Mouse (Mus musculus): Measurements from ENCODE around the gene Nek7.
A peak's percentile ranks its signal among the peaks of the same experiment; 100 is the strongest.

Nek7 gene

GRCm38 (mm10) chr1:138619996-138620461 is at the start of gene Nek7:
Nek7 (minus strand) TSS chr1:138620141.
- DNase-seq (ENCODE audit: low read depth, low spot score): peak; percentile 72

- no peak for DNase-seq (ENCODE audit: low read depth, low spot score)
Observed at GRCm38 (mm10) chr1:138662342-138662741, 42.4 kb upstream of the Nek7 start.

DNA sequence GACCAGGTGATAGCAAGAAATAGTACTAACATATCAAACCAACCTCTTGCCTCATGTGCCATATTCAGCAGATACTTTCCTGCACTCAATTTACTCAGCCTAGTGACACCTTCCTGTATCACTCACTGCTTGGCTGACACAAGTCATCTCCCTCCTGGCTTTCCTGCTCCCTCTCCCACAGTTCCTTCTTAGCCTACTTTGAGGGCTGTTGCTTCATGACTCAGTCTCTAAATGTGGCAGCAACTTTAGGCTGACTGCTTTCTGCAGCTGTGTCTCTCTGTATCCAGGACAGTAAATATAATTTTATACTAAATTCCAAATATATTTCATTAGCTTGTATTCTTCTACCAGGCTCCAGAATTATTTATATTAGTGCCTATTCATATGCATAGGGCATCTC is 34.3 kb upstream of the Nek7 start:
- DNase-seq (ENCODE audit: low read depth, low spot score): no peak

- no peak for DNase-seq (ENCODE audit: low read depth, low spot score)
Observed at GRCm38 (mm10) chr1:138644991-138645390, 25.1 kb upstream of the Nek7 start.

GRCm38 (mm10) chr1:138643306-138643830 is 23.4 kb upstream of the Nek7 start:
- no peak for DNase-seq (ENCODE audit: low read depth, low spot score)

GRCm38 (mm10) chr1:138640934-138641461 is 21.1 kb upstream of the Nek7 start:
- no peak for DNase-seq (ENCODE audit: low read depth, low spot score)

- peak; percentile 28 for DNase-seq (ENCODE audit: low read depth, low spot score)
Observed at GRCm38 (mm10) chr1:138637850-138638249, 17.9 kb upstream of the Nek7 start.

- DNase-seq (ENCODE audit: low read depth, low spot score): no peak
Observed at GRCm38 (mm10) chr1:138634561-138634960, 14.6 kb upstream of the Nek7 start.

GRCm38 (mm10) chr1:138628919-138629318 is 9.0 kb upstream of the Nek7 start:
- DNase-seq (ENCODE audit: low read depth, low spot score): no peak

- no peak for DNase-seq (ENCODE audit: low read depth, low spot score)
Observed at GRCm38 (mm10) chr1:138628486-138628885, 8.5 kb upstream of the Nek7 start.

DNA sequence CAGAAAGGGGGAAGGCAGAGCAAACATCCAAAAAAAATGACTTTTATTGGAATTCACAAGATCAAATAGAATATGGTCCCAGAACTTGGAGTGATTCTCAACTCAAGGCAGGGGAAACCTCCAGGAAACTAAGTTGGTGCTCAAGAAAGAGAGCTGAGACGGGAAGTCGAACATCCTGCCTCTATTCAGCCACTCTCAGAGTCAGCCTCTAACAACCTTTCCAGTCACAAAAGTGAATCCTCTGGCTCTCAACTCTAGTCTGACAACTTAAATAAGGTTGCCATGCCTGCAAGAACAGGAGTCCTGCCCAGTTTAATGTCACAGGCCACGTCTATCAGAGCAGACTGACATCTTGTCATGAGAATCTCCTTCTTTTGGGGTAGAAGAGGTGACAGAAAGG is 7.9 kb upstream of the Nek7 start:
- DNase-seq (ENCODE audit: low read depth, low spot score): no peak

DNA sequence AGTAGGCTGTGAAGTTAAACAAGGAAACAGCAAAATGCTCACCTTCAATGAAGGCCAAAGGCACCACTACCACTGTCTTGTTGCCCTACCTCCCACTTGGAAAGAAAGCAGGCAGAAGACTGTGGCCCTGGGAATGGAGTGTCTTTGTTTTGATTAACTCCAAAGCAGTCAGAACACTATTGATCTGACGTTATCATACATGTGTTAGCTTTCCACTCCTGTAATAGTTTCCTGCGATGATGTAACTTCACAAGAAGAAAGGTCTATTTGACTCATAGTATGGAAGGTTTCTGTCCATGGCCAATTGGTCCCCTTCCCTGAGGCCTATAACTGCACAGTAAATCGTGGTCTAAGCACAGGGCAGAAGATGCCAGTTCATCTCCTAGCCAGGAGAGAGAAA is 6.3 kb upstream of the Nek7 start:
- DNase-seq (ENCODE audit: low read depth, low spot score): no peak

DNA sequence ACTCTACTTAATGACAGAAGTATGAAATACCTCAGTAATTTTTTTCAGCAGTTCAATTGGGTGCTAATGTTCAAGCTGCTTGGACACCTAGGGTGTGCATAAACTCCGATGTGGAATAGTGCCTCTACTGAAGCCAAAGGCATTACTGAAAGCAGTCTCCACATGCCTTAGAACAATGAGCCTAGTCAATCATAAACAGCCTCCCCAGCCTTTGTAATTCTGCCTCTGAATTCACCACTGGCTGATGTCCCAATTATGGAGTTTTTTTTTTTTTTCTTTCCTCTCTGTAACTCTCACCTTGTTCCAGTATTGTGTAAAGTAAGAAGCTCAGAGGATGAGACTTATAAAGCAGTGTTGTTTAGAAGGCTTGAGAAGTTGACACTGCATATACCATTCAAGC is 3.9 kb upstream of the Nek7 start:
- no peak for DNase-seq (ENCODE audit: low read depth, low spot score)

- DNase-seq (ENCODE audit: low read depth, low spot score): no peak
Observed at GRCm38 (mm10) chr1:138622831-138623230, 2.9 kb upstream of the Nek7 start.

DNA sequence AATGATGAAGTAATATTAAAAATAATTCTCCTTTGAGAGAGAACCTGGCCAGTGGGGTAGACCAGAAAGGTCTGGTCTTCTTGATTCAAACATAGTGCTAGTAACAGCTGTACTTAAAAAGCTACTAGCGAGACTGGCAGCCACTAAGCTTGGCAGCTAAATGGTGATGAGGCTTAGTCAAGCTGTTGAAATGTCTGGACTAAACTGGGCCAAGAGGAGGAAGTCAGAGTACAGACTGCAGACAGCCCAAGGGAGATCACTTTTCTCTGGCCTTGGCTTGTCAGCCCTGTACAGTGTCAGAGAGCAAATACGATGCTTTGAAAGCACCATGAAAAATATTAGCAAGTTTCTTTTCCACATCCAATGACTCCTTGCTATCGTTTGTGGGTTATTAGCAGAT is 2.5 kb upstream of the Nek7 start:
- no peak for DNase-seq (ENCODE audit: low read depth, low spot score)

DNA sequence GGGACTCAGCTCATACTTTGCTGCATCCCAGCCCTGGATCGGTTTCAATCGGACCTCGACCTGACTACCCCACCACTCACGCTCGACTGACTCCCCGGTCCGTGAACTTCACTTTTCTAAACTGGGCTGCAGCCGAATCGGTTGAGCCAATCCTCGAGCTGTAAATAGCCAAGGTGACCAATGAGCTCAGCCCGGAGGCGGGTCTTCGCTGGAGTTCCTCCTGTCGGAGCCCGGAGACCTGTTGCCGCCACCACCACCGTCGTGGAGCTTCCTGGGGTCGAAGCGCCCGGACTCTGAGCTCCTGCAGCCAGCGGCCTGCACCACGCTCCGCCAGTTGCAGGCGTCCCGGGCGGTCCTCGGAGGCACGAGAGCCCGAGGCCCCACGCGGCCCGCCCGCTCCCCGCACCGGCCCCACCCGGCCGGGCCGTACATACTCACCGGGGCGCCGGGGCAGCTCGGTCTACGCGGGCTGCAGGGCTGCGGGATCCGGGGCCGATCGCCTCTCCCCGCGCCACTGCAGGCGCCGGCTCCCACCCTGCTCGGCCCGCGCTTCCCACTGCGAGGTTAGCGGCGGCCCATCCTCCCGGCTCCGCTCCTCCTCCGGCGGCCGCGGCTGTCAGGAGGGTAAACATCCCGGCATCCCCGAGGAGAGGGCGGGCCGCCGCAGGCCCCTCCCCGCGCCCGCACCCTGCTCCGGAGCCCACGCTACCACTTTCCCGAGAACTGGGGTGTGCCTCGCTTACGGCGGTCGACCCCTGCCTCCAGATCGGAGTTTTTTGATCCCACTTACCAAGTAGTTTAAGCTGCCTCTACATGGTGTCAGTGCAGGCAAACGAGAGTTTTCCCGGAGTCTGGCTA is 598 bp downstream of the Nek7 start:
- peak; percentile 97 for DNase-seq (ENCODE audit: low read depth, low spot score)

DNA sequence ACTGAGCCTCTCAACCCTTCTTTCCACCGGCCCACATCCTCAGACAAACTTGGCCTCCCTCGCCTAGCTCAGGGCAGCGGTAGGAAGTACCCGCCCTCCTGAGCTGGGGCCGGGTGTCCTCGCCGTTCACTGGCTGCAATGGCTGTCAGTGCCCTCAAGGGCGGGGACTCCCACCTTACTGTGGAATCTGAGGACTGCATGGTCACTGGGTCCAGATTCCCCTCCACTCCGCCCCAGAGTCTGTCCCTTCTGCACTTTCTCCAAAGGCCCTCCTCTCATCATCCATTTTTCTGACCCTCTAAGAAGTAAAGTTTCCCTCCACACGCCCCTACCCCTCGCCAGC is 2.0 kb downstream of the Nek7 start:
- peak; percentile 90 for DNase-seq (ENCODE audit: low read depth, low spot score)

GRCm38 (mm10) chr1:138617279-138618011 is 2.5 kb downstream of the Nek7 start:
- no peak for DNase-seq (ENCODE audit: low read depth, low spot score)

DNA sequence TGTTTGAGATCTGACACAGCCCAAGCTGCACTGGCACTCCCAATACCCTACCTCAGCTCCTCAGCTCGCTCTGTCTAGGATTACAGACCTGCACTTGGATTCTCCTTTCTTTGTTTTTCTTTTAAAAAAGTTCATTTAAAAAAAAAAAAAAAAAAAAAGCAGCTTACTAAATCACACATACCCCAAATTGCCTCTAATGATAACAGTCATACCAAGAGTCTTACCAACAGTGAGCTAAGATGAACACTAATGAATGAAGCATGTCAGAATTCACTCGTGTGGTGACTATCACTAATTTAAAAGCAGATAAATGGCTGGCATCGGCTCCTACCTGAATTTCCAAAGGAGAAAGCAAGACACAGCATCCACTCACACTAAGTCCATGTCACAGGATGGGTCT is 4.6 kb downstream of the Nek7 start:
- no peak for DNase-seq (ENCODE audit: low read depth, low spot score)

GRCm38 (mm10) chr1:138614552-138615287 is 5.2 kb downstream of the Nek7 start:
- no peak for DNase-seq (ENCODE audit: low read depth, low spot score)

DNA sequence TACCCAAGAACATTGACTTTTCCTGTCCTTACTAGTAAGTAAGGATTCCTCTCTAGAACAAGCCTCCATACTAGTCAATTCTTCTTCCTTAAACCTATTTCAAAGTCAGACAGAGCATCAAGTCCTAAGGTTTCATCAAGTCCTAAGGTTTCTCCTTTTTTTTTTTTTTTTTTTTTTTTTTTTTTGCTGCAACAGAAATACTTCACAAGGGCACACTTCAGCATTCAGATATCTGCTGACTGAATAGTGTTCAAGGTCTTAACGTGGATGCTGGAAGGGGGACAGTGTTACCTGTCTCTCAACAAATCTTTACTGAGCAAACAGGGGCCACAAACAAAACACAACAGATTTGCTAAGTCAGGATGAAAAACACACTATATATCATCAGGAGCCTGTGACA is 7.8 kb downstream of the Nek7 start:
- no peak for DNase-seq (ENCODE audit: low read depth, low spot score)

DNA sequence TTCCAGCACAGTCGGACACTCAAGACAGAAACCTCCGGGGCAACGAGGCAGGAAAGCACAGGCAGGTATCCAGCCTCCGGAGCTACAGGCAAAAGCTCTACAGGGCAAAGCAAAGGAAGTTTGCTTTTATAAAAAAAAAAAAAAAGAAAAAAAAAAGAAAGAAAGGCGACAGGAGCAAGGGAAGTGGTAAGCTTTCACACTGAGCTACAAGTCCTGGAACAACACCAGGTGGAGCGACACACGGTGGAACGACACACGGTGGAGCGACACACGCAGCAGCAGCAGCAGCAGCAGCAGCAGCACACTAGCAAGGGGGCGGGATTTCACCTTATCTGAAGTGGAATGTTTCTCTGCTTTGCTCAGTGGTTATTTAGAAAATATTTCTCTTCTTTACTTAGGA is 10.8 kb downstream of the Nek7 start:
- peak; percentile 36 for DNase-seq (ENCODE audit: low read depth, low spot score)

Measured in ZHBTc4 (cell line).